Mouse (Mus musculus): Measurements from ENCODE around the gene Fam214a. TPM values are rescaled to one million over a fixed set of nuclear protein-coding genes. Genes with fewer than 3 reads are reported as not detected.

The Fam214a gene
- total and polyA plus RNA-seq, 2 experiments from 2014 or later = 13.3 to 20.8 TPM

DNA sequence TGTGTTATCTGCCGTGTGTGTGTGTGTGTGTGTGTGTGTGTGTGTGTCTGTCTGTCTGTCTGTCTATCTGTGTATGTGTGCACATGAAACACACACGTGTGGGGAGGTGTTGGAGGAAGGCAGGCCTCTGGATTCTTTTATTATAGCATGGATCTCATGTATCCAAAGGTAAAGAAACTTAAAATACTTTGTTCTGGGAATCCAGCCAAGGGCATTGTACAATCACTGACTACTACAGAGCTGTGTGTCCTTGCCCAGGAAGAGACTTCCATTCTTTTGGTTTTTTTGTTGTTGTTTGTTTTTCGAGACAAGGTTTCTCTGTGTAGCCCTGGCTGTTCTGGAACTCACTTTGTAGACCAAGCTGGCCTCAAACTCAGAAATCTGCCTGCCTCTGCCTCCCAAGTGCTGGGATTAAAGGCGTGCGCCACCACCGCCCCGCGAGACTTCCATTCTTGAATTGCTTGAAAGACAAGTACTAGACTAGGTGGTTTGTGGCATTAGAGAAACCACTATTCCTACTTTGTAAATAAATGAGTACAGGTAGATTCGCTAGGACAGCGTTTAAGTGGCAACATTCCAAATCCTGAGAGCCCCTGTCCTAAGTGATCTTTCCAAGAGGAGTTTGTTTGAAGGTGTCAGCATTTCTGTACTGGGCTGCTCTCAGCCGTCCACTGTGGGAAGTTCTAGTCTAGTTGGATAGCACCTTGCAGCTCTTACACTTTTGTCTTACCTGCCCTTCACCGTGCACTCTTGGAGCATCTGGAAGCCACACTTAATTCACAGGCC, 18.7 kb downstream of the Fam214a start:
- H3K4me2 ChIP-seq (ENCODE audit: low read depth, low read length) = no peak overlapping the region
- H3K9me3 ChIP-seq (replicated peaks; ENCODE audit: control insufficient read depth, low read length) = no peaks in the 10 kb centered on the region
- no peak overlapping the region for H3K4me3 ChIP-seq (ENCODE audit: low read depth, low read length)
- peaks cover 26% of the 10 kb centered on the region for H3K4me1 ChIP-seq (ENCODE audit: control insufficient read depth, insufficient read depth)
- H3K27me3 ChIP-seq (ENCODE audit: control insufficient read depth, insufficient read depth, low read length) = no peaks in the 10 kb centered on the region
- no peak for TF ChIP-seq CTCF (IDR thresholded peaks at IDR 0.05; ENCODE audit: low read depth)
- no peak for TF ChIP-seq EP300 (IDR thresholded peaks at IDR 0.05; ENCODE audit: low read depth)
- DNase-seq (ENCODE audit: low spot score) = peak; percentile 60
- peak overlapping the region; percentile 48; the same call in 1 of the 2 replicates for H3K27ac ChIP-seq (ENCODE audit: low read depth)
- 69% methylated on average over 12 of the region's 12 CpGs for WGBS
- H3K9ac ChIP-seq (replicated peaks; ENCODE audit: low read depth, low read length) = no peak overlapping the region
- H3K36me3 ChIP-seq (replicated peaks; ENCODE audit: control insufficient read depth, insufficient read depth, low read length) = no peaks in the 10 kb centered on the region
- ATAC-seq (ENCODE audit: insufficient read depth, low read depth) = no peak

DNA sequence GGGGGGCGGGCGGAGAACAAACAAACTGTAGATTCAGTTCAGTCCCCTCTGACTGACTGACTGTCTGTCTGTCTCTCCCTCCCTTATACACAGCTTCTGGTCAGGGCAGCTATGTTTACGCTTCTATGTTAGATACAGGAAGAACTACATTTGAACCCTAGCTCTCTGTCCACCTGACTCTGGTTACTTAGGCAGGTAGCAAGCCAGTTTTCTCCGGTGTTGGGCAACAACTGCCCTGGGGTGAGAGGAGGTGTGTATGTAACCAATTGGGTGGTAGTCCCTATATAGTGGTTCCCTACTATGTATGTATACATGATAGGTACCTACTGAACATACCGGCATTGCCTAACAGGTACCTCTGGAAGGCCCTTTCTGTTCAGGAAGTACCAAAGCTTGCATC, 20.1 kb downstream of the Fam214a start:
- Histone ChIP-seq H3K4me3 (ENCODE audit: low read depth, low read length) (no peak overlapping the region), H3K9me3 (replicated peaks; ENCODE audit: control insufficient read depth, low read length) (no peaks in the 10 kb centered on the region), H3K9ac (replicated peaks; ENCODE audit: low read depth, low read length) (no peak overlapping the region), H3K4me2 (ENCODE audit: low read depth, low read length) (no peak overlapping the region), H3K27me3 (ENCODE audit: control insufficient read depth, insufficient read depth, low read length) (no peaks in the 10 kb centered on the region), H3K4me1 (ENCODE audit: control insufficient read depth, insufficient read depth) (peaks cover 31% of the 10 kb centered on the region), H3K27ac (ENCODE audit: low read depth) (no peak overlapping the region), H3K36me3 (replicated peaks; ENCODE audit: control insufficient read depth, insufficient read depth, low read length) (no peaks in the 10 kb centered on the region)
- no peak for ATAC-seq (ENCODE audit: insufficient read depth, low read depth)
- no peak for DNase-seq (ENCODE audit: low spot score)
- 82% methylated on average over 5 of the region's 5 CpGs for WGBS
- TF ChIP-seq CTCF (IDR thresholded peaks at IDR 0.05; ENCODE audit: low read depth) (no peak), EP300 (IDR thresholded peaks at IDR 0.05; ENCODE audit: low read depth) (no peak)

DNA sequence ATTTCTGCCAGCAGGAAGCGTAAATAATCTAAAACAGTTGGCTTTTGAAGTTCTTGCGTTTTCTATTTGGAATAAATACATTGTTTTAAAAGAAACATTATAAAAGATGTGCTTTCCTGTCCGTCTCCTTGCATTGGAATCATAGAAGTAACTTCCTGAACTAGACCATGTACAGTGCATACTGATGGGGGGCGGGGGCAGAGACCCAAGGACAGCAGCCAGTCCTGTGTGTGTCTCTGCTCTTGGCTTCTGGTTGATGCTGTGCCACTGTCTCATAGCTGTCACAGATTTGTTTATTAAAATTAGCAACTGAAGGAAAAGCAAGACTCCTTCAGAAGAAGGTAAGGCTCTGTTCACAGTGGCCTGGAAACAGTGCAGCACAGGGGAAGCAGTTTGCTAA, 20.5 kb downstream of the Fam214a start:
- Histone ChIP-seq H3K36me3 (replicated peaks; ENCODE audit: control insufficient read depth, insufficient read depth, low read length) (no peaks in the 10 kb centered on the region), H3K27me3 (ENCODE audit: control insufficient read depth, insufficient read depth, low read length) (no peaks in the 10 kb centered on the region), H3K4me2 (ENCODE audit: low read depth, low read length) (no peak overlapping the region), H3K4me3 (ENCODE audit: low read depth, low read length) (no peak overlapping the region), H3K9me3 (replicated peaks; ENCODE audit: control insufficient read depth, low read length) (no peaks in the 10 kb centered on the region), H3K9ac (replicated peaks; ENCODE audit: low read depth, low read length) (no peak overlapping the region), H3K27ac (ENCODE audit: low read depth) (no peak overlapping the region), H3K4me1 (ENCODE audit: control insufficient read depth, insufficient read depth) (peaks cover 31% of the 10 kb centered on the region)
- ATAC-seq (ENCODE audit: insufficient read depth, low read depth) (no peak), DNase-seq (ENCODE audit: low spot score) (no peak)
- TF ChIP-seq EP300 (IDR thresholded peaks at IDR 0.05; ENCODE audit: low read depth) (no peak), CTCF (IDR thresholded peaks at IDR 0.05; ENCODE audit: low read depth) (no peak)
- WGBS = 86% methylated on average over 4 of the region's 4 CpGs

GRCm38 (mm10) chr9:74974758-74975157, 22.1 kb downstream of the Fam214a start:
- WGBS = 3% methylated on average over 11 of the region's 11 CpGs
- Histone ChIP-seq H3K36me3 (replicated peaks; ENCODE audit: control insufficient read depth, insufficient read depth, low read length) (no peaks in the 10 kb centered on the region), H3K4me2 (ENCODE audit: low read depth, low read length) (peak overlapping the region; percentile 64), H3K27ac (ENCODE audit: low read depth) (peak overlapping the region; percentile 93), H3K9ac (replicated peaks; ENCODE audit: low read depth, low read length) (peak overlapping the region; percentile 54; the same call in 1 of the 2 replicates), H3K9me3 (replicated peaks; ENCODE audit: control insufficient read depth, low read length) (no peaks in the 10 kb centered on the region), H3K4me3 (ENCODE audit: low read depth, low read length) (0 out of 2 replicates have a peak overlapping the region, but pooled peaks have one; percentile 62), H3K4me1 (ENCODE audit: control insufficient read depth, insufficient read depth) (peaks cover 31% of the 10 kb centered on the region), H3K27me3 (ENCODE audit: control insufficient read depth, insufficient read depth, low read length) (no peaks in the 10 kb centered on the region)
- no peak for TF ChIP-seq EP300 (IDR thresholded peaks at IDR 0.05; ENCODE audit: low read depth)
- peak; percentile 89 for DNase-seq (ENCODE audit: low spot score)
- ATAC-seq (ENCODE audit: insufficient read depth, low read depth) = peak; percentile 52

GRCm38 (mm10) chr9:74975416-74975815, 22.7 kb downstream of the Fam214a start:
- Histone ChIP-seq H3K4me1 (ENCODE audit: control insufficient read depth, insufficient read depth) (peaks cover 30% of the 10 kb centered on the region), H3K27me3 (ENCODE audit: control insufficient read depth, insufficient read depth, low read length) (no peaks in the 10 kb centered on the region), H3K36me3 (replicated peaks; ENCODE audit: control insufficient read depth, insufficient read depth, low read length) (no peaks in the 10 kb centered on the region), H3K4me2 (ENCODE audit: low read depth, low read length) (peak overlapping the region; percentile 64), H3K27ac (ENCODE audit: low read depth) (peak overlapping the region; percentile 93), H3K9ac (replicated peaks; ENCODE audit: low read depth, low read length) (peak overlapping the region; percentile 54), H3K4me3 (ENCODE audit: low read depth, low read length) (peak overlapping the region; percentile 62), H3K9me3 (replicated peaks; ENCODE audit: control insufficient read depth, low read length) (no peaks in the 10 kb centered on the region)
- TF ChIP-seq CTCF (IDR thresholded peaks at IDR 0.05; ENCODE audit: low read depth) (no peak), EP300 (IDR thresholded peaks at IDR 0.05; ENCODE audit: low read depth) (no peak)
- 9% methylated on average over 7 of the region's 7 CpGs for WGBS
- no peak for ATAC-seq (ENCODE audit: insufficient read depth, low read depth)
- DNase-seq (ENCODE audit: low spot score) = peak; percentile 18

Measured in heart, postnatal 0 days (tissue).